Mouse (Mus musculus) erythroid progenitor cell, adult 5-6 weeks (primary cell): ENCODE data around the gene Chrm2. TPM values are rescaled to one million over a fixed set of nuclear protein-coding genes. Genes with fewer than 3 reads are reported as not detected.

Experiments
- ATAC-seq: replicated peaks from 2 replicates; pipeline ENCODE4 v1.8.0; 2016; ENCODE audit warnings: moderate number of reproducible peaks, mild to moderate bottlenecking, moderate TSS enrichment, inconsistent platforms; ENCODE audit not compliant: poor library complexity, low FRiP score, severe bottlenecking
- total RNA-seq, 2 experiments: library from RNA; stranded (forward) in 1 of 2; stranded (reverse) in 1 of 2; fragments of 150-400 nt in 1 of 2; fragments of 186-747, 209-891 nt in 1 of 2; gene quantifications; 2 replicates each; pipeline versions ENCODE4 v1.2.3 to v1.2.4; 2015 to 2017; ENCODE audit warnings: low replicate concordance in 2 of 2

The Chrm2 gene
- total RNA-seq, 2 experiments from 2014 or later, result not detected

DNA sequence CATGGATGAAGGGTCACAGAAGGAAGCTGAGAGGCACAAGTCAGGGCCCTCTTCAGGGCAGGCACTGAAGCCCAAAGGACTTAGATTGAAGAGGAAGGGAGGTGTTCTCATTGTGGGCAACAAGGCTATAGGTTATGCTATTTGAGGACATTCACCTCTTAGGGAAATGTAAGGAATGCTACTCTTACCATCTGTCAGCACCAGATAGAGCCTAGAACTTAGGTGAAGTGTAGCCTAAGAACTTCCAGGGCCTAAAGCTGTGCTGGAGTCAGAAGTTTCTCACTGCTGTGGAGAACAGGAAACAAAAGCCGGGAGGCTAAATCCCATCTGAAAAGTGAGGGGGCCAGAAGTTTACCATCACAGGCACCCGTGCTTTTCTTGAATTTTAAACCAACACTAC is 120.6 kb downstream of the Chrm2 start:
- ATAC-seq, result no peak

DNA sequence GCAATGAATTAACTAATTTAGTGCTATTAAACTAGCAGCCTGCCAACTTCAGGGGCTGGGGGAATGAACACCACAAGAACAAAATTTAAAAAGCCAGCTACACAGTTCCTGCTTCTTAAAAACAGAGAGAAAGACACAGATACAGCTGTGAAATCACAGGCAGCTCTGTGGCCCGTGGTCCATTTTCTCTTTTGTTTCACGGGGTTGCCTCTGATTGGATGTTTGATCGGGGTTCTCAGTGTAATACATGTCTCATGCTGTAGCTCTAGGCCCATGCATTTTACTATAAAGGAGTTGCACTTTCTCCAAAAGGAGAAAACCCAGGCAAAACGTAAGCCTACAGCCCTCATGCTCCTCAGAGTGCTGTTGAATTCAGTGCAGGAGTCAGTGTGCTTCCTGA is 128.6 kb downstream of the Chrm2 start:
- no peak for ATAC-seq

DNA sequence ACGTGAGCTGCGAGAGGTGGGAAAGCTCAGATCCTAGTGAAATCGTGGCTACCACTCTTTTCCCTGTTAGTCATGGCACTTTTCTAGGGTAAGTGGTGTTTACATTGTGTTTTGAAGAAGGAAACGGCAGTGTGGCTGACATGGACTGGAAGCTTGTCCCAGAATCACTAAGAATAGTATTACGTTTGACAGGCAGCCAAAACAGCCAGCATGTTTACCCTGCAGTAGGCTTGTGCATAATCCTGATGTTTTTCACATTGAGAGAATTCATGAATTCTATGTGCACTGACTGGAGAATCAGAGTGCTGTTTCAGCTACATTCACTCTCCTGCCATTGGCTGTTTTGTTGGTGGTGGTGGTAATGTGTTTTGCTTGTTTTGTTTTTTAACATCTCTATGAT is 129.4 kb downstream of the Chrm2 start:
- ATAC-seq, result no peak

DNA sequence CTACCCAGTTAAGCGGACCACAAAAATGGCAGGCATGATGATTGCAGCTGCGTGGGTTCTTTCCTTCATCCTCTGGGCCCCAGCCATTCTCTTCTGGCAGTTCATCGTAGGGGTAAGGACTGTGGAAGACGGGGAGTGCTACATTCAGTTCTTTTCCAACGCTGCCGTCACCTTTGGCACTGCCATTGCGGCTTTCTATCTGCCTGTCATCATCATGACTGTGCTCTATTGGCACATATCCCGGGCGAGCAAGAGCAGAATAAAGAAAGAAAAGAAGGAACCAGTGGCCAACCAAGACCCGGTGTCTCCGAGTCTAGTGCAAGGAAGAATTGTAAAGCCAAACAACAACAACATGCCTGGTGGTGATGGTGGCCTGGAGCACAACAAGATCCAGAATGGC is 135.7 kb downstream of the Chrm2 start:
- ATAC-seq, result no peak

DNA sequence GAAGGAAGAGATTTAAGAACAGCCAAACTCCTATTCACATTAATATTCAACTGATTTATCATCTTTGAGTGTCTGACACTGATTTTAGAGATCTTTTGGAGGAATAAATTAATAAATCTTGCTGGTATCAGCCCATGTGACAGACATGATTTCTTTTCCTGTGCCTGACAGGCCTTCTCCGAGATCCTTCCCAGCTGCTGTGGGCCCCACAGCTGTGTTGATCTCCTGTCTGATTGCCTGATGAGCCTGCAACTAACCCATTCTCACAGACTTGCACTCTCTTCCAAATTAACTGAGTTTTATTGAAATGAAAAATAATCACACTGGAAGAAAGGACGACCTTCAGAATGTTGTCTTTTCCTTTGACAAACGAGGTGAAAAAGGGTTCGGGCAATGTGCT is 140.6 kb downstream of the Chrm2 start:
- no peak for ATAC-seq

DNA sequence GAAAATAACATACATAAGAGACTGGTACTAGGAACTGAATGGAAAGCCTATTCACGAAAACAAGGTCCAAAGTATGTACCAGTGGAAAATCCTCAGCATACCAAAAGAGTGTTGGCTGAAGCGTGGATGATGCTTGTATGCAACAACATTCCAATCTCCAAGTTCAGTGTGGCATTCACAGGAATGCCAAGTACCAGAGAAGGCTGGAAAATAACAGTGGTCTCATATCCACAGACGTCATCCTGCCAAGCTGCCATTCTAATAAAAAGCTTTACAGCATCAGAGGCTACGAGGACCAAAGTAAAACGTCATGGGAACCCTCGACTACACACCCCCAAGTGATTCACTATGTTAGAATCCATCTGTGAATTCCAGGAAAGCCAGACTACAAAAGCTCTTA is 153.4 kb downstream of the Chrm2 start:
- ATAC-seq, result no peak

DNA sequence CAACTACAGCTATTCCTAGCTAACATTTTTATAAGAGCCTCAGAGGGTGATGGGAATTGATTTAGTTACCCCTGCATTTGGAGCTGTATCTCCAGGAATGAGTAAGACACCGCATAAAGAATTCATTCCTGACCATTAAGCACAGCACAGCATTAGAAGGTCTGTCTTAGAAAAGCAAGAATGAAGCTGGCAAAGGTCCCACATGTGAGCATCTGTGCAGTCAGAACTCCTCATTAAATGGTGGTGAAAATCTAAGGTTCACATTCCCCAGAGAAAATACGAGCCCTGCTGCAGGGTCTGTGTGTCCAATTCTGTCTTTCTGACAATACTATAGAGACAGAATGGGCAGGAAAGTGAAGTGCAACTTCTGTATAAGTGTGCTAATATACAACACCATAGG is 179.0 kb downstream of the Chrm2 start:
- no peak for ATAC-seq
